Mouse (Mus musculus) CD8-positive naive resting alpha-beta T cell, adult 2 months (primary cell): ENCODE results near the gene Arid3c.
"Not testable (repeated sequence)": the region's sequence is repeated elsewhere in the genome, so short reads cannot be mapped to it uniquely, and the experiment has no call there.

Experiments used
- DNase-seq, 2 experiments: peaks; one replicate each; pipeline ENCODE4 v3.0.0; 2022; ENCODE audit warnings: low read depth in 2 of 2, low spot score in 2 of 2

Gene Arid3c

GRCm38 (mm10) chr4:41731052-41731765, at the start of gene Arid3c:
TSS of gene Arid3c (minus strand) at chr4:41731142.
- no peak for DNase-seq

GRCm38 (mm10) chr4:41775840-41776239, 44.9 kb upstream of the Arid3c start:
- not testable (repeated sequence) for DNase-seq

DNA sequence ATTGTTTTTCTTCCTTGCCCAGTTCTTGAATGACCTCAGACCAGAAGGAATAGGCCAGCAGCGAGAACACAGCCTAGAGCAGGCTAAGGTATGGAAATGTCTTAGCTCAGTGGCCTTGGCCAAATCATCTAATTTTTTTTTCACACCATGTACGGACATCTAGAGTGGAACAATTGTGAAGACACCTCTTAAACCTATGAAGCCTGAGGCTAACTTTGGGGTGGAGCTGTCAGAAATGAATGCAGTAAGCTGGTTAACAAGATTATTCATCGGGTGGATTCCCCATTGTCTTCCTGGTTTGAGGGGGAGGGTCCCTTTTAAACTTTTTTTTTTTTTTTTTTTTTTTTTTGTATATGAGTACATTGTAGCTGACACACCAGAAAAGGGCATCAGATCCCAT, 43.6 kb upstream of the Arid3c start:
- DNase-seq: not testable (repeated sequence)

- peak; percentile 73 to 83 for DNase-seq
Measured at GRCm38 (mm10) chr4:41774002-41774401, 43.1 kb upstream of the Arid3c start, which contains the start of gene Ccl27a. TSS of gene Ccl27a (minus strand) at chr4:41774247.

- peak; percentile 28 to 39 for DNase-seq
Measured at GRCm38 (mm10) chr4:41773502-41773901, 42.6 kb upstream of the Arid3c start.

GRCm38 (mm10) chr4:41772946-41773345, 42.0 kb upstream of the Arid3c start:
- DNase-seq: not testable (repeated sequence)

DNA sequence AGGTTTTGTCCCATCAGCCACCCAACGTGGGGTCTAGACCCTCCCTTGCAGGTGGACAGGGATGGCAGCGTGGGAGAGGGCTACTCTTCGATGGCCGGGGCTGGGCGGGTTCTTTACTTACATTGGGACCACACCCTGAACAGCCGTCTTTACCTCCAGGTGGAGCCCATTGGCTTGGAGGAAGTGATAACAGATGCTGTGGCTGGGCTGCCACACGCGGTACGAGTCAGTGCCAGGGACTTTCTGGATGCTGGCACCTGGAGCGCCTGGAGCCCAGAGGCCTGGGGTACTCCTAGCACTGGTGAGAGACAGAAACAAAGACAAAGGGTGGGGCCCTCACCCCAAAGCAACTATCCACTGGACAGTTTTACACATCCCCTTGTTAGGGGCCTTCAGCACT, 36.4 kb upstream of the Arid3c start:
- DNase-seq: not testable (repeated sequence)

- DNase-seq: not testable (repeated sequence)
Measured at GRCm38 (mm10) chr4:41763176-41763575, 32.2 kb upstream of the Arid3c start.

DNA sequence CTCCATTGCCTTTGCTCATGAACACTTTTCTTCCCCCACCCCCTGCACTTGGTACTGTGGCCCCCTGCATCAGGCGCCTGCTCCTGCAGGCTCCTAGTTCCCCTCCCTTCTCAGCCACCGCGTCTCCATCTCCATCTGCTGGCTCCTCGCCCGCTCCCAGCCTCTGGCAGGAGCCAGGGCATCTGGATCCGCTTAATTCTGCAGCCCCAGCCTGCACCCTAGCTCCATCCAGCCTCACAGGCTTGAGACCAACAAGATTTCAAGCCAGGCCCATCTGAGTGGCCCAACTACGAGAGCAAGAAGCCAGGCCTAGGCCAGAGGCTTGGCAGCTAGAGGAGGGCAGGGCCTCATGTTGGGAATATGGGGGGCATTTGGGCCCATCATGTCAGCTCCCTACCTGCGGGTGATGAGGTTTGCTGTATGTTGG, 31.8 kb upstream of the Arid3c start:
- DNase-seq: not testable (repeated sequence)

GRCm38 (mm10) chr4:41762099-41762687, 31.3 kb upstream of the Arid3c start:
- DNase-seq: no peak

DNA sequence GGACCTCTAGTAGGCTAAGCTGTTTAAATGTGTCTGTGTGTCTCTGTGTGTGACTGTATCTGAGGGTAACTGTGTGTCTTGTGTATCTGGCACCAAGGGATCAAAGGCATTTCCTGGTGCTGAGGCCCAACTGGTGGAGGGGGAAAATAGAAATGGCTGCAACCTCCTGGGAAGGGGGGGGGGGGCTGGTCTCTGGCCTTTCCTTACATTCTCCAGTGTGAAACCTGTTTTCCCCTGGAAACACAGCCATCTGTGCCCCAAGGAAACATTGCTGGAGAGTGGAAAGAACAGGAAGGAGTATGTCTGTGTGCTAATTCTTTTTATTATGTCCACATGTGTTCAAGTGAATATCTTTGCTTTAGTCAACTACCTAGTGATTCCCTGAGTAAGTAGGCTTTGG, 30.7 kb upstream of the Arid3c start:
- DNase-seq: no peak

DNA sequence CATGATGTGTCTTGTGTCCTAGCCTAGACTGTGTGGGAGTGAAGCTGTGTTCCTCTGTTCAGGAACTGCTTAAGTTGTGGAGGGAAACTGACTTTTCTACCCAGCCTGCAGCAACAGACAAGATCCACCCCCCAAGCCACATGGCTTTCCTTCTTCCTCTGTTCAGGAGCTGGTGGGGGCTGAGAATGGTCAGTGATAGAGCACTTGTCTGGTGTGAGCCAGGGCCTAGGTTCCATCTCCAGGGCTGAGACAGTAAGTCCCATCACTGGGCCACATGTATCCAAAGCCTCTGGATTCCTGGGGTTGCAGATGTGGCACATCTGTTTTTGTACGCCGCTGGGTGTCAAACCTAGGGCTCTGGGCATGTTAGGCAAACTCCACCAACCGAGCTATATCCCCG, 30.0 kb upstream of the Arid3c start:
- DNase-seq: no peak

- no peak for DNase-seq
Measured at GRCm38 (mm10) chr4:41760288-41760721, 29.4 kb upstream of the Arid3c start.

DNA sequence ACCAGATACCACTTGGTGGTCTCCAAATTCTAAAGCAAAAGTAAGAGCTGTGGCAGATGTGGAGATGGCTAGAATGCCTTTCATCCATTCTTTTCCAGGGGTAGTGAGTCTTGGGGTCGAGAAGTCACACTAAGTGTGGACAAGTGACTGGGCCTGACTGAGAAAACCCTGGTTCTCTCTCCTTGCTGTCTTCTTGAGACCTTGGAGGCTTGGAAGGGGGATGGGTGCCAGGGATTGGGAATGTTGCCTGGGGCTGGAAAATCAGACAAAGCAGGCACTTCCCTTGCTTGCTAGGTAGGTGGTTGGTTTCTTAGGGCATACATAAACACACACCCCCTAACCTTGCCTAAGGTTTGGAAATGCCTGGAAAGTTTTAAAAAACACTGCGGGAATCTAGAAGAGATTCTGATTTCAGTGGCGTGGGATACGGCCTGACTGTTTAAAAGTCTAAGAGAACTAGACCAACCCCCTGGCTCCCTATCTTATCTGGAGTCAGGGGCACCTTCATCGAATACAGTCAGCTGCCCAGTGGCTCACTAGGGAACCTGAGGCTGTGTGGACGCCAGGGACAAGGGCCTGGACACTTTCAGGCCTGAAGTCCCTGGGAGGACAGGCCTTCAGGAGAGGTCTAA, 28.8 kb upstream of the Arid3c start:
- no peak for DNase-seq

- no peak for DNase-seq
Measured at GRCm38 (mm10) chr4:41759206-41759605, 28.3 kb upstream of the Arid3c start.

GRCm38 (mm10) chr4:41758701-41759100, 27.8 kb upstream of the Arid3c start:
- no peak for DNase-seq

- DNase-seq: no peak
Measured at GRCm38 (mm10) chr4:41758021-41758420, 27.1 kb upstream of the Arid3c start.

GRCm38 (mm10) chr4:41757321-41757720, 26.4 kb upstream of the Arid3c start:
- DNase-seq: no peak

DNA sequence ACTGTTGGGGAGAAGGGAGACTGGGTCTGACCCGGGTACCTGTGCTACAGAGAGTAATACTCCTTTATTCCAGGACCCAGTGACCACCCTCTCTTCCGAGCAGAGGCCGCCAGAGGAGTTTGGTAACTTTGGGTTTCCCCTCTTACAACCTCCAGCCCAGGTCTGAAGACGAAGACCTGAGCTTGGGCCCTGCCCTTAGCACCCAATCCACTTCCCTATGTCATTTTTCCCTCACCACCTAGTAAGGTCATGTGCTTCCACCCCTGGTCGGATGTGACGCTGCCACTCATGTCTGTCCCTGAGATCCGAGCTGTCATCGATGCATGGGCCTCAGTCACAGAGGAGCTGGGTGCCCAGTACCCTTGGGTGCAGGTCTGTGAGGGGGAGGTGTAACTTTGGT, 25.5 kb upstream of the Arid3c start:
- DNase-seq: no peak

GRCm38 (mm10) chr4:41755338-41756305, 24.7 kb upstream of the Arid3c start, which contains the start of gene Sigmar1:
TSS of gene Sigmar1 (minus strand) at chr4:41756157.
- peak; percentile 84 to 93 for DNase-seq

- DNase-seq: no peak
Measured at GRCm38 (mm10) chr4:41754797-41755337, 23.9 kb upstream of the Arid3c start, which contains the start of gene Galt. TSS of gene Galt (plus strand) at chr4:41755228.
